Mouse (Mus musculus): ENCODE measurements around the gene Ccdc74a.

DNA sequence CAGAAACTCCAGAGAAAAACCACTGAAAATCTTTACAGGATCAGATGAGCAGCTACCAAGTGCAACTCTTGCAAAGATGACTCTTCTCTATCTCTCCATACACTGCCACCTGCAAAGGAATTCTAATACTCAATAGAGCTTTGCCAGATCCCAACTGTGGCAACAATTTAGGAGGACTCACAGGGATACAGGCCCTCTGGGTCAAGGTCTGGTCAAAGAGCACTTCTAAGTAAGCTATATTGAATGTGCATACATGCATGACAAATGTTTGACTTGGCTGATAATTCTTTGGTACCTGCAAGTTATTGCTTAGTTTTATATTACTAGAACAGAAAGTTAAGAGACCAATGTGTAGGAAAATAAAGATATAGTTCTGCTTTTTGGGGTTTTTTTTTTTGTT lies 19.3 kb downstream of the Ccdc74a start:
- TF ChIP-seq MAX (IDR thresholded peaks at IDR 0.05; ENCODE audit: low read length) (no peak), CTCF (IDR thresholded peaks at IDR 0.05 in 2 of 3, conservative IDR thresholded peaks at IDR 0.05 in 1 of 3; ENCODE audit: control insufficient read depth in 1 of 3, insufficient read depth in 1 of 3, low read depth in 2 of 3, low read length in 3 of 3, poor library complexity in 1 of 3, severe bottlenecking in 1 of 3) (no peak), EP300 (IDR thresholded peaks at IDR 0.05; ENCODE audit: low read depth in 1 of 2, low read length in 2 of 2) (no peak)
